Mouse (Mus musculus): ENCODE measurements around the gene Adamts20.
A peak's percentile ranks its signal among the peaks of the same experiment; 100 is the strongest.

- TF ChIP-seq POLR2A (IDR thresholded peaks at IDR 0.05; ENCODE audit: insufficient read length, low read depth) (no peak), MYOD1 (IDR thresholded peaks at IDR 0.05; ENCODE audit: control insufficient read depth in 1 of 3, insufficient read length in 2 of 3, low read depth in 2 of 3) (peak in 2 of 3 experiments; percentile 2 to 54), CEBPB (IDR thresholded peaks at IDR 0.05; ENCODE audit: insufficient read depth, poor library complexity, severe bottlenecking) (no peak), E2F4 (IDR thresholded peaks at IDR 0.05; ENCODE audit: insufficient read depth) (no peak), TCF12 (IDR thresholded peaks at IDR 0.05; ENCODE audit: insufficient read depth, poor library complexity, severe bottlenecking) (no peak), MAX (IDR thresholded peaks at IDR 0.05; ENCODE audit: low read depth) (no peak), USF1 (IDR thresholded peaks at IDR 0.05; ENCODE audit: low read depth) (no peak), POLR2AphosphoS2 (IDR thresholded peaks at IDR 0.05; ENCODE audit: insufficient read length, low read depth) (no peak), MYOG (IDR thresholded peaks at IDR 0.05; ENCODE audit: control insufficient read depth in 1 of 3, insufficient read depth in 1 of 3, insufficient read length in 2 of 3, low read depth in 2 of 3) (peak in 1 of 3 experiments; percentile 48), SRF (IDR thresholded peaks at IDR 0.05; ENCODE audit: control insufficient read depth, insufficient read length, low read depth) (no peak), TCF3 (IDR thresholded peaks at IDR 0.05; ENCODE audit: insufficient read length, low read depth) (no peak)
Observed at GRCm38 (mm10) chr15:94263241-94263640, 202.0 kb downstream of the Adamts20 start.
